Mouse (Mus musculus) cortical plate, adult 2 months (tissue): ENCODE measurements around the gene Aacs.

Source experiments
- CTCF ChIP-seq: fragments of 200-500 bp; IDR thresholded peaks from 2 replicates; pipeline ENCODE4 v1.5.1; 2011; ENCODE audit warnings: mild to moderate bottlenecking, control low read depth, low read length; ENCODE audit not compliant: insufficient read depth; ENCODE audit errors: extremely low read depth
- POLR2A ChIP-seq: fragments of 200-500 bp; IDR thresholded peaks from 2 replicates; pipeline ENCODE4 v1.6.1; 2011; ENCODE audit warnings: mild to moderate bottlenecking, low read length, control low read depth; ENCODE audit not compliant: insufficient read depth; ENCODE audit errors: extremely low read depth

DNA sequence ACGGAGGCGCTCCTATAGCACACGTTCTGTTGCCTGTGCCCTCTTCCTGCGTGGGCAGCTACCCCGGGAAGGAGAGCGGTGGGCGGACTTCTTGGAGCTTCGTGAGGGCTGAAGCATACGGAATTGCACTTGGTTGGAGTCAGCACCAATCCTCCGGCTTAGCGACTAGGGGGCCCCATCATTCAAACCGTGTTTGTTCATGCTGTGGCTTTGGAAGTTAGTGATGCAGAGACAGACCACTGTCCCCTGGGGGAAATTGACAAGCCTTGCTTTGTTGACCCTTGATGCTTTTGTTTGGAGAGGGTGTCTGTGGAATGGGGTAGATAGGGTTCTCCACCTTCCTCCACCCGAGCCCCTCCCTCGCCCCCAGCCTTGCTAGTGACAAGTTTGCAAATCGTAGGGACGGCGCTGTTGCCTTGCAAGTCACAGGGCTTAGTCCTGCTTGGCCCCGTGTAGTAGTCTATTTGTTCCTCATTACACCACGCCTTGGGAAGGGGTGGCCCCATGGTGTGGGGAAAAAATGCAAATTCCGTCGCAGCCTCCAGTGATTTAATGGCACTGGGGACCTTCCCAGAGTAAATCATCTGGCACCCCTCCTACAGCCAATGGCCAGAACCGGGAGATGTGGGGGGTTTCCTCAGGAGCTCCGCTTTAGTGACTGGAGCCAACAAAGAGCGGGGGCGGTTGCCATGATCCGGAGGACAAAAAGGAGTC, 59.2 kb downstream of the Aacs start:
- TF ChIP-seq CTCF (no peak), POLR2A (peak; percentile 30; the same call in 1 of the 2 replicates)
